Mouse (Mus musculus) right cerebral cortex, postnatal 36 days (tissue): ENCODE measurements around the gene Gpr12.
"Not testable (repeated sequence)": the region's sequence is repeated elsewhere in the genome, so short reads cannot be mapped to it uniquely, and the experiment has no call there.

Experiments
- DNase-seq, 2 experiments: peaks; one replicate each; pipeline ENCODE4 v3.0.0; 2022; ENCODE audit warnings: low spot score in 2 of 2, mixed read lengths in 1 of 2

Gpr12 gene

DNA sequence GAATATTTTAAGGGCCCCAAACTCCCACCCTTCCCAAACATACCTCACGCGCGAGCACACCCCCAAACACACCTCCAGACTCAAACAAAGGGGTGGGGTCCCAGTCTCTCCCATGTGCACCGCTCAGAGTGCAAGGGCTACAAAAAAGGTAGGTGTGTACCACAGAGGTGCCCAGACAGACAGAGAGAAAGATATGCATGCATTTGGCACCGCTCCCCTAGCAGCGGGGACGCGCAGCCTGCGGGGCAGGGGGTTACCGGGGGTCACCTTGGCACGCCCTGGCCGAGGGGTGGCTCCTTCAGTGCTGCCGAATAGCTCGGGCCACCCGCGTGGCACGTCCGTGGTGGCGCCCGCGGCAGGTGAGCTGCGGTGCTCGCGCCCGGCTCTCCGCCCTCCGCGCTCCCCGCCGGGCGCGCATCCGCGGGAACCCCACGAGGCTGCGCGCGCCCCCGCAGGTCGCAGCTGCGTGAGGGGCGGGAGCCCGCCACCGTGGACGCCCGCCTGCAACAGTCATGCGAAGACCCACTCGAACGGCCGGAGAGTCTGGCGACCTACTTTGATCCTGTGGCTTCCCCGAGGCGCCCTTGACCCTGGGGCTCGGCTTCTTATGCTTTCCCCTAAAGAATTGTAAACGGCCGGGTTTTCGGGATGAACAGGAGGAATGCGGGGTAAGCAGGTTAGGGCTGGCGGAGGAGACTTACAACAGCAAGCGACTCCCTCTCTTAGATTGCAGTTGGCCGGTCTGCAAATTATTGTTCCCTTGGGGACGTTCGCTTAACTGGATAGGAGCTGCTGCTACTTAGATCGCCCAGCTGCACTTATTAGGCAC, at the start of gene Gpr12:
Gene Gpr12 (minus strand): TSS at position 762 of the 829 bp plus-strand sequence.
- peak in 1 of 2 experiments; percentile 29 for DNase-seq

DNA sequence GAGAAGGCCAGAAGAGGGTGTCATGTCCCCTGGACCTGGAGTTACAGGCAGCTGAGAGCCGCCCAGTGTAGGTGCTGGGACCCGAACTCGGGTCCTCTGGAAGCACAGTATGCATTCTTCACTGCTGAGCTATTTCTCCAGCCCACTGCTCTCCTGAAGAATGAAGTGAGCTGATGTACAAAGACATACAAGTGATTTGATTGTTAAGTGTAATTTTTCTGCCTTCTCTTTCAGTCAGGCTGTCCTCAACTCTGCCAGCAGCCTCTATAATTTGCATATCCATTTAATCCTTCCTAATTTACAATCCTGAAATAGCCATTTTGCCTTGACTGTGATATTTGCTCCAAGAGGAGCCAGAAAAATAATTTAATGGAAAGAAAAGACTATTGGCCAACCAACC, 46.6 kb upstream of the Gpr12 start:
- DNase-seq = no peak

DNA sequence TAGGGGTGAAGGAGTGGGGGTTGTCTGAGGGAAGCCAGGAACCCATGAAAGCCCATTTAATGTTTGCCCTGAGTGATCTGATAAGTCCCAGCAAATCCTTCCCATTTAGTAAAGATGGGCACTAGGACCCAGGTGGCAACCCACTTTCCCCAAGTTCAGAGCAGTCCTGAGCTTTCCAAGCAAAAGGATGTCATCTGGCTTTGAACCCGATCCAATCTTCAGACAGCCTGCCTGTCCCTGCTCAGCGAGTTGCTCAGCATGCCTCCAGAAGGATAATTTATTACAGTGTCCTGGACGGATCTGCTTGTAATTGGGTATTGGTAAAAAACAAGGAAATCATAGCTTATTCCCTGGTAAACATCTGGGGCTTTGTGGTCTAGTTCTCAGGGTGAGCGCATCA, 45.9 kb upstream of the Gpr12 start:
- no peak for DNase-seq

DNA sequence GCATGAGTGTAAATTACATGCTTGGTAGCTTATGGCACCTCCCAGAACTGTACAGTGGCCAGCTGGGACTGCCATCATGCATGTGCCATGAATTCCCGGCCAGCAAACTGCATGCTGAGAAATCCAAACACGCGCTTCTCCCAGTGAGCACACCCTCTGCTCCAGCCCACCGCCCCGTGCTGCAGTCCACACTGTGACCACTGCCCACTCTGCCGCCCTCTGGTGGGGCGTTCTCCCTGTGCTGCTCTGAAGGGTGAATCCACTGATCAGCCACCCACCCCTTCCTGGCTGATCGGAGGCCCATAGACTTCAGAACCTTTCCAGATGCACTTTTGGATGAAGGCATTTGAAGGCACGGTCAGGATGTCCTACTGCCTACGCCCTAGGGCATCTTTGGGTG, 44.6 kb upstream of the Gpr12 start:
- no peak for DNase-seq

DNA sequence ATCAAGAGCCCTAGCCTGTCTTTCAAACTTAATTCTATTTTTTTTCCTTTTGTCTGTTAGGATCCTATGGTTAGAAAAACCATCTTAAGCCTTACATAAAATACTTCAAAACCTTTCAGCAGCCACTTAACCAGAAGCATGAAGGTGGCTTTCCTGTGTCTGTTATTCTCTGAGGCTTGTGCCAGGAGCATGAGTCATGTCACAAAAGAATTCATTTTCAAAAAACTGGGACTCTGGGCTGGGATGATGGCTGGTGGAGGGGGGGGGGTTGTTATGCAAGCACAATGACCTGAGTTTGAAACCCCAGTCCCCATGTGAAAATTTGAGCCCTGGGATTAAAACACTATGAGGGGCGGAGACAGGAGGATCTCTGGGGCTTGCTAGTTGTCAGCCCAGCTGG, 43.8 kb upstream of the Gpr12 start:
- DNase-seq = no peak

DNA sequence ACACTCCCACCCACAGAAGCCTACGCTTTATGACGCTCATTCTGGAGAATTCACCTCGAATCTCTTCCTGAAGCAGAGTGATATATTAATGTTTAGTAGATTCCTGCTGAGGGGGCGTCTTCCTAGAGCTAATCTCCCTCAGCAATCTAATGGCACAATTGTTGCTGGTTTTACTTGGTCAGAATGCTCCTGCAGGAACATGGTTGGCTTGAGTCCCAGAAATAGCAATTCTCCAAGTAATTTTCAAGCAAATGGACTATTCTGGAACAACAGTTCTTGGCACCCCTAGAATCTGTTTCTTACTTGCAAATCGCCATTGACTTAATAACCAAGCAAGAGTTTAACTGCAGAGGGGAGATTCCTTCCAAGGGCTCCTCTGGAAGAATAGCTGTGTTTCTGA, 42.9 kb upstream of the Gpr12 start:
- peak in 1 of 2 experiments; percentile 9 for DNase-seq

DNA sequence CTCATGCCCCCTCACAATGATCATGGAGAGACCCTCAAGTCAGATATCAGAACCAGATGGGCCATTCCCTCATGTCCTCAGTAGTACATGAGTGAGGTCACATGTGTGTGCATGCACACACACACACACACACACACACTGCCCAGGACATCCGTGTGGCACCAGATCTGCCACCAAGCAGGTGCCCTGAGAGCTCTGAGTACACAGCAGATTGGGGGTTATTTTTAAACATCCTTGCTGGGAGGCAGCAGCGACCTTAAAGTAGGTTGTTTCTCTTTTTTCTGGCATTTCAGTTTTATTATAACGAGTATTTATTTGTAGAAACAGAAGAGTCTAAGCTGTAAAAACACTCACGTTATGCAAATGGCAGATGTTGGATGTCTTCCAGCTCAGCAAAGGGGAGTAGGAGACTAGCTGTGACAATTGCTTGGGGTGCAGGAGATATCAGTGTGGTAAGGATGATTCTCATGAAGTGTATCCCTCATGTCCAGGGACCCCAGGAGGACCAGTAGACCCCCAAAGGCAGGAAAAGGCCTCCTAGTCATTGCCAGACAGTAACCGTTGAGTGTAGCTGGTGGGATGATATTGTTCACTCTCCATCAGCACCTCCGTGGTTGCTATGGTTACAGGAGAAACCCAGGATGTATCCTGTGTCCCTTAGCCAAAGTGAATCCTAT, 40.7 kb upstream of the Gpr12 start:
- DNase-seq = peak; percentile 57 to 74

DNA sequence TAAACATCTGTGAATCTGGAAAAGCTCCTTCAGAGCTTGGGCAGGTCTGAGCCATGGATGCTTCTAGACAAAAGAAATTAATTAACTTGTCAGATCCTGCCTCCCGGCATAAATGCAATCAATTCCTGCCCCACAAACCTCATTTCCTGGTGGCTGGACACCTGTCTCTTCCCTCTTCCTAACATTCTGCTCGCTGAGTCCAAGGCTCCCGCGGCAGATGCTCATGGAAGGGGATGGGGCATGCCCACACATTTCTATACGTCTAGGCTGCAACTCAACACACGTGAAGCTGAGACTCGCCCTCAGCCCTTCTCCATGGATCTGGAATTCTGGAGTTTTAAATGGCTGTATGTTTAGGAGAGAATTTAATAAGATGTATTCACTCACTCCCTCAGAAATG, 26.8 kb upstream of the Gpr12 start:
- no peak for DNase-seq

DNA sequence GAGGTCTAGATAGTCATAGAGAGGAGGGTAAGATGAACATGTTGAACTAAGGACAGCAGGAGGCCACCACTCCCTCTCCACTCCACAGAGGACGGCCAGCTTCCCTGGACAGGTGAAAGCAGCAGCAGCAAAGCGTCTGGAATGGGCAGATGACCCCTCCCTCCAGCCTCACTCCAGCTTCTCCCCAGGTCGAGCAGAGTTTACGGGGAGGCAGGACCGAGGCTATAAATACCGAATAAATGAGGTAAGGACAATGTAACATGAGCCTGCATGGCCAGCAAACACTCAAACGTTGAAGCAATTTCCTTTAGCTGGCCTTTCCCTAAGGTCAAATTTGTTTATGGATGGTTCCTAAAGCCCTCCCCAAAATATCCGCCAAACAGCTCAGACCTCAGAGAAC, 26.0 kb upstream of the Gpr12 start:
- DNase-seq = no peak

DNA sequence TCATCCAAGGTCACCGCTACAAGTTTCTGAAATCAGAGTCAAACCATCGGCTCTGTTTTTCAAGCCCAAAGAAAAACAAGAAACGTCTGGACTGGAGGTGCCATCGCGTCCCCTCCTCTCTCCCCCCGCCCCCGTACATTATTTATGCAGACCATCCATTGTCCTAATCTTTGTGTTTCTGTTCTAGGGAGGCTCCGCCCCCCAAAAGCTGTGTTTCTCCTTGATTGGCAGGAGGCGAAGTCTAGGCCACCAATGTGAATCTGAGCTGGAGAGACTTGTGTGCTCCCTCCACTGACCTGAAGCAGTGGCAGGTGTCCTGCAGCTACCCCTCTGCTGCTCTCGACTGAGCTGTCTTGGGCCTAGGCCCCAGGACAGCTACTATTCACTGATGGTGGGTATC, 24.6 kb upstream of the Gpr12 start:
- no peak for DNase-seq

DNA sequence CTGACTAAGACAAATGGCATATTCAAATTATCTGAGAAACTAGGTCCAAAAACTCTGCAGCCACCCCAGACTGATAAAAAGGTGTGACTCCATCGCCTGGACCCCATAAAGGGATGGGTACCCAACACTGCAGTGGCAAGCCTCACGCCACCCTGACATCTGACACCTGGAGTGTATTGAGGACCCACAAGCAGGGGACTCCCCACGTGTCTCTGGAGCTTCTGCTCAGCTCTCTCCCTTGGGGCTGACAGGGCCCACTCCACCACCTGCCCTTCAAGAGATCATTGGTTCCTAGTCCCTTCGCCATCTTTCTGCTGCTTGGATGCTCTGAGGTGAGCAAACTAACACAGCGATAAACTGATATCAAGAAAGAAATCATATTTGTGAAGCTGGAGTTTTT, 22.8 kb upstream of the Gpr12 start:
- DNase-seq = no peak

DNA sequence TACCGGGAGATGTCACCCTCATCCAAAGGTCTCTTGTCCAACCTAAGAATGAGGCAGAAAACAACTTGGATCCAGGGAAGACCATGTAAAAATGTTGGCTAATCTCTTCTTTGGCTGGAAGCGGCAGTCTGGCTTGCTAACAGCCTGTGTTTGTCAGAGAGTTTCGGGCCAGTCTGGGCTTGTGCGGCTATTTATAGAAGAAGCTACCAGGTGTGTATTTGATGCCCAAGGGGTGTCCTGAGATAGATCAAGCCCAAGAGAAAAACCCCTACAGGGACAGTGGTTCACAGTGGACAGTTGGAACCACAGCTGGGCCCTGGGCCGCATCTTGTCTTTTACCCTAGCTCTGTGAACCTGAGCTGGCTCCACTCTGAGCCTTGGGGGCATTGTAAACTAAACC, 21.9 kb upstream of the Gpr12 start:
- no peak for DNase-seq

DNA sequence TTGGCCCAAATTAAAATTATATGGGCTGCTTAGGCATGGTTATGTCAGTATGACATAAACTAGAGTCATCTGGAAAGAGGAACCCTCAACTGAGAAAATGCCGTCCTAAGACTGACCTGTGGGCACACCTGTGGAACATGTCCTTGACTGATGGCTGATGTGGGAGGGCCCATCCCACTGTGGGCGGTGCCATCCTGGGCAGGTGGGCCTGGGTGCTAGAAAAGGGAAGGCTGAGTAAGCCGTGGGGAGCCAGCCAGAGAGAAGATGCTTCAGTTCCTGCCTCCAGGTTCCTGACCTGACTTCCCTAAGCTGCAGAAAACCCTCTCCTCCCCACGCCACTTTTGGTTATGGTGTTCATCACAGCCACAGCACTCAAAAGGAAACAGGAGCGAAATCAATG, 21.2 kb upstream of the Gpr12 start:
- DNase-seq = no peak

DNA sequence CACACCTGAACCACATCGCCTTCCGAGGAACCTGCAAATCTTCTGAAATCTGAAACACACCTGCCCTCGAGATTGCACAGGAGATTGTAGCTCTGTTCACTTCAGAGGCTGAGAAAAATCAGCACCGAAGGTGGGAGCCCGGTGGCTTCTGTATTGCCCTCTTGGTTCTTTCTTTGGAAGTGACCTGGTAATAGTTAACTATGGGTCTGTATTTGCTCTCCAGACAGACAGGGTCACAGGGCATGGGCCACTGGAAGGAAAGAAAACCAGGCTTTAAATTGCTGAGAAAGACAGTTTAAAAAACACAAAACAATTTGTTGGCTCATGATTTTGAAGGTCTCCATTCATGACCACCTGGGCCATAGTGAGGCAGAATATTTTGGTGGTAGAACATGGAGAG, 14.9 kb upstream of the Gpr12 start:
- no peak for DNase-seq

DNA sequence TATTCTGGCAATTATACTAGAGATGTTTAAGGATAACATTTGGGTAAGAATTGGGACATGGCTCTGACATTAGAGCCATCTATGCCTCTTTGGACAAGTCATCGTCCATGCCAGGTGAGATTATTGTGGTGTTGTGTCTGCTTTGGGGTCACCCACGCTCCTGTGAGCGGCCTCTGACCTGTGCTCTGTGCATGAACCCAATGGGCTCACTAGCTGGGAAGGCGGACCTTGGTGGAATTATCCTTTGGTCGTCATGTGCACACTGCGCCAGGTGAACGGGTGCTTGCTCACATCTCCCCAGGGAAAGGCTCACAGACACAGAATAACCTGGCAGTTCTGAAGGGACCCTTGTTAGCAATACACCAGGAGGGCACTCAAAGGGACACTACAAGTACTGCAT, 14.2 kb upstream of the Gpr12 start:
- DNase-seq = not testable (repeated sequence)

DNA sequence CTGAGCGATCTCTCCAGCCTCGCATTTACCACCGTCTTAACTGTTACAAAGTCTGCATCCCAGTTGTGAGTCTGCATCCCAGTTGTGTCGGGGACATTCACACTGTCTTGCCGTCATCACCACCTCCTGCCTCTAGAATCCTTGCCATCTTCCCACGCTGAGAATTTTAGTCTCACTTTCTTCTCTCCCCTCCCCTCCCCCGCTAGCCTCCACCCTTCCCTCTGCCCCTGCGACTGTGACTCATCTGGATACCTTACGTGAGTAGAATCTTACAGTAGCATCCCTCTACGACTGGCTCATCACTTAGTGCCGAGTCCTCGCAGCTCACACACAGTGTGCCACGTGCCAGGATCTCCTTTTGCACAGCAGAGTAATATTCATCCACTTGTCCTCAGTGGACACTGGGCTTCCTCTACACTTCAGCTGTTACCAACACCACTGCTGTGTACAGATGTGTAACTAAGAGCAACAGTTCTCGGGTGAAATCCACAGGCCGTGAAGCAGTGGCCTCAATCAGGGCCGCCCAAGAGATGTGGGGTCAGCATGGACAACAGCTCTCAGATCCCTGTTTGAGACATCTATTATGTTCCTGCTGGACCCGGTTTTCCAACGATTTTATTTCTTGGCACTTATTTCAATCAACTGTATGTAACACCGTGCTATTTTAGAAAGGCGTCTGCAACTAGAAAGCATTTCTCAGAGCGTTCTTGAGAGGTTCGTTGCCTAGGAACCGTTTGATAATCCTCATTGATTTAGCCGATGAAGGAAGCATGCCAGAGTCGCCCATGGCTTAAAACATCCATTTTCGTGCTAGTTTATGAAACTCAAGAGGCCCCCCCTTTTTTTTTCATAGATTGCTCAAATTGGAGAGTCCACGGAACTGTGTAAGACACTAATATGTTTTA, 13.4 kb upstream of the Gpr12 start:
- DNase-seq = peak in 1 of 2 experiments; percentile 25

DNA sequence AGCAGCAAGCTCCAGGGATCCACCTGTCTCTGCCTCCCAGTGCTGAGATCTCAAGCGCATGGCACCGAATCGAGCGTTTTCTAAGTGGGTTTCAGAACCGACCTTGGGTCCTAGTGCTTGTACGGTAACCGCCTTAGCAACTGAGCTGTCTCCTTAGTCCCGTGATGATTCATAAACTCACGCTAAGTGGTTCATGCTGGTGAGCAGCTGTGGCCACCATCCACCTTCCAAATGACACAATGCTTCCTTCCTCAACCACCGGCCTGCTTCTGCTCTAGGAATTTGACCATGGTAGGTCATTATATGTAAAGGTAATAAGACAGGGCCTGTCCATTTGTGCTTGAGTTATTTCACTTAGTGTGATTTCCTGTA, 12.4 kb upstream of the Gpr12 start:
- DNase-seq = no peak

DNA sequence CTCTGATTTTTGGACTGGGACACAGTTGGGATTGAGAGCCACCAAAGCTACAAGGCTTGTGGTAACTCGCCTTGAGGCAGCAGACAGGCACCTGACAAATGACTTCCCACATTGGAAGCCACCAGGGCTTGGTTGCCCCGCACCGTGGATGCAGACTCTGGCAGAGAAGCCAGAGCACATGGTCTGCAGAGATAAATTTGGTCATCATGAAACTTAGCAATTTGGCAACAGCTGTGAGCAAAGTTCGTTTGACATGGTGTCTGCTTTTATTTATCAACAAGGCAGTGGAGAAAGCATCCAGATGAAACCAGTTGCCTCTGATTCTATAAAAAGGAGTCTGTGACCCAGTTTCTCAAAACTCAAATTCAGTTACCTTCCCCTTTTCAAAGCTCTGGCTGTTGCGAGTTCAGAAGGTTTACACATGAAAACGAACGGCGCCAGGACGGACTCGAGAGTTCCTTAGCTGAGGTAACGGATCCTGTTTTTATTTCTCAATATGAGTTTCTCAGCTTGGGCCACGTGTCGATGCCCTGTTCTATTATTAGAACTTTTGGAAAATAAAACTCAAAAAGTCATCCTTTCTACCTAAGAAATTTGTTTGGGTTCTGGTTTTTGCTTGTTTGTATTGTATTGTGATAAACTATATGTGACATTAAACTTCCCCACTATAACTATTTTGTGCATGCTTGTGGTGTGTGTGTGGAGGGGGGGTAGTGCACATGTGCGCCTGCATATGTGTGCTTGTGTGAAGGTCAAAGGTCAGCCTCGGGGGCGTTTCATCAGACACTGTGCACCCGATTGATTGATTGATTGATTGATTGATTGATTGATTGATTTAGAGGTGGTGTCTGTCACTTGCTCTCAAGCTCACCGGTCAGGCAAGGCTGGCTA, 11.8 kb upstream of the Gpr12 start:
- no peak for DNase-seq

DNA sequence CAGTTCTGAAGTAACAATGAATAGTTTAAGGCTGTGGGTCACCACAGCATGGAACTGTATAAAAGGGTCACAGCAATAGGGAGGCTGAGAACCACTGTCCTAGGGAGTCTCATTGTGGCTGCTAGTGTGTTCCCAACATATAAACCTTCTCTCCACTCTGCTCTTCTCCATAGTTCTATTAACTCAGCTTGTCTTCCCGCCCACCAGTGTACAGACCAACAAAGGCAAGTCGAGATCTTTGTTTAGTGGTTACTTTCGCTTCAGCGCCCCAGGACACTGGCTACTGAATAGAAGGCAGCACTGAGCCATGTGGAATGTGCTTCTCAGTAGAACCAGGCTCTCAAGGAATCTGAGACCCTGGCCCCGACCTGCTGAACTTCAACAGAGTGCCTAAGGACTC, 7.5 kb upstream of the Gpr12 start:
- DNase-seq = no peak

DNA sequence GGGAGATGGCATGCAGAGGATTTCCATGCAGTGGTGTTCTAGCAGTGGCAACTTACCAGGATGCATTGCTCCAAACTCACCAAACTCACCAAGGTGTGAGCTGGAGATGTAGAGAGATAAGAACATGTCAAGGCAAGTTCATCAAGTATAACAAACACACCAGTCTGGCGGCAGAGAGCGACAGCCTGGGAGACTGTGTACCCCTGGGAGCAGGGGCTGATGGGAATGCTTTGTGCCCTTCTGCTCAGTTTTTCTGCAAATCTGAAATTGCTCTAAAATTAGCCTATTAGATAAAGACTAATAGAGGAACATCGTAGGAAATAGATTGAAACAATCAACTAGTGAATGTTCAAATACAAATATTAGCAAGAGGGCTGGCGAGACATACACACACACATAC, 6.6 kb upstream of the Gpr12 start:
- no peak for DNase-seq

DNA sequence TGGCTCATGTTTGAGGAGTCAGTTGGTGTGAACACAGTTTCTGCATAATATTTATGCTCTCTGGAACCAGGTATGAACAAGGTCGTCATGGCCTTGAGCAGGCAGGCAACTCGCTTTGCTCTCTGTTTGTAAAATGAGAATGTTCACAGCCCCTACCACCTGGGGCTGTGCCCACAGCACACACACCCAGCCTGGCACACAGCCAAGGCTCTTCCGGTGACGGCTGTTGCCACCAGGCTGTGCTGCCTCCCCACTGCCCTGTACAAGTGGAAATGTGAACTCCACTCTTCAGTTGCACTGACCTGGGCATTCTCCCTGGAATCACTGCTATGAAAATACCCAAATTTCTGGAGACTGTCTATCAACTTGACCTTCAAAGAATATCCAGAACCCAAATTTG, 5.9 kb upstream of the Gpr12 start:
- no peak for DNase-seq
